Mouse (Mus musculus) retina, adult 2 months (tissue): ENCODE data around the gene Mpig6b.

Source experiments
- DNase-seq: peaks from one replicate; pipeline ENCODE4 v3.0.0-alpha.2; 2012; ENCODE audit warnings: low read depth, low spot score

Mpig6b gene

DNA sequence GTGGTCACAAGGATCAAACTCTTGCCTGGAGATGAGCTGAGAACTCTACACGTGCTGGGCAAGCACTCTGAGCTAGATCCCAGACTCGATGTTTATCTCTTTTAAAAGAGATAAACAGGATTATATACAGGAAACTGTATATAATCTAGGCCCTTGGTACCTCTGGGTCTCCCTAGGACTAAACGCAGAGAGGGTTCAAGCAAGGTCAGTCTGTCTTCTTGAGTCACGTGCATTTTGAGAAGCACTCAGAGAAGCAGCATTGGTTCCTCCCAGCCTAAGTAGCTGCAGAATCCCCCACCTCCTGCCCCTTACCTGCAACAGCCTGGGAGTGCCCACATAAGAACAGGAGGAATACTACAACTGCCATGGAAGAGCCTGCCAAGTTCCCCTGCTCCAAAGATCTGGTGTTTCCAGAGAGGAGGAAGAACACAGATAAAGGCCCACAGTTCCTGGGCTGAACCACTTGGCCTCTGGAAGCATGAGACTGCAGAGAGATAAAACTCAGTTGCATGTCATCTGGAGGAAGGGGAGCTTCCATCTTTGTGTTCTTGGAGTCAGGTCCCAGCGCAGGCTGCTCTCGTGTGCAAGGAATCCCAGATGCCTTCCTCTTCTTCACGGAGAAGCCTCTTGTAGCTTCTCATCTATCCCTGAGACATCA, 19.4 kb upstream of the Mpig6b start, which contains the start of gene Ly6g6f:
Gene Ly6g6f, minus strand, starts transcription at position 403 of the 658 bp plus-strand sequence.
- no peak for DNase-seq

DNA sequence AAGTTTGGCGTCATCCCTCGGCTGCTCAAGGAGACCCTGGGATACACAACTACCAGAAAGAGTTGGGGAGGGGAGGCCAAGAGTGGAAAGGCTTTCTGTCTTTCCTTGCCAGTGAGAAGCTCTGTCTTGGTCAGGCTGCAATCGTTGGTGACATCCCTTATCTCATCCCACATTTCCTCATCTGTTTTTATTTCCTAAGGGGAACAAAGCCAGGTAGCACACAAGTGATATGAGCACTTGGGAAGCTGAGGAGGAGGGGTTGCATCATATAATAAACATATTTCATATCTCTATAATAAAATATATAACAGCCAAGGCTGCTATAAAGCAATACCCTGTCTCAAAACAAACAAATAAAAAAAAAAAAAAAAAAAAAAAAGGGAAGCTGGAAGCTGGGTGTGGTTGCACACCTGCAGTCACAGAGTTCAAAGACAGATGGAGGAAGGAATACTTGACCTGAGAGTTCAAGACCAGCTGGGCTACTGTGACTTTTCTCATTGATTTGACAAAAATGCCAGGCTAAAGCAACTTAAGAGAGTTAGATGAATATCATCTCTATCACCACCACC, 18.0 kb upstream of the Mpig6b start:
- DNase-seq: no peak

DNA sequence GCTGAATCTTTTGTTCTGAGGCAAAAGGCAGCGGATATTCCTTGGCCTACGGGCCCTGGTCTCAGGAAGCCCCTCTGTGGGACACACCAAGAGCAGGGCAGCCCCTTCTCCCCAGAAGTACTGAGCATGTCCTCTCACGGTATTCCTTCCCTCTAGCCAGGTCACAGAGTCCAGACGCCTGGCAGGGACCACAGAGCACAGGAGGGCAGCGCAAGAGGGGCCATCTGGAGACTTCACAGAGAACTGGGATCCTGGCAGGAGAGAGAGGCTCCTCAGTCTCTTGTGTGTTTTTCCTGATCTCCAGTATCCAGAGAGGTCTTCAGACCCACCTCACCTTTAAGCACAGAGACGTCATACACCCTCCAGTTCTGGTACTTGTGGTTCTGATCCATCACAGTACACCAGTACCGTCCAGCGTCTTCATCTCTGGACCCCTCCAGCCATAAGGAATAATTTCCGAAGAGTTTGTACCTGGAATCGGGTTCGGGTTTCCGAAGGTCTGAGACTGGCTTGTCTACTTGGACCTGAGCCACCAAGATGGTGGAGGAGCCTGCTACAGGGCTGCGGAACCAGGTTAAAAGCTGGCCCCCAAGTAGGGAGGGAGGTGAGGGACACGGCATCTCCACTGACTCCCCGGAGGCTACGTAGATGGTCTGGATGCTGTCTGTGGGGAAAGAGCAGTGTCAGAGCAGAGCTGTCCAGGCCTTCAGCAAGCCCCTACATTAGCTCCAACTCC, 17.0 kb upstream of the Mpig6b start:
- no peak for DNase-seq

DNA sequence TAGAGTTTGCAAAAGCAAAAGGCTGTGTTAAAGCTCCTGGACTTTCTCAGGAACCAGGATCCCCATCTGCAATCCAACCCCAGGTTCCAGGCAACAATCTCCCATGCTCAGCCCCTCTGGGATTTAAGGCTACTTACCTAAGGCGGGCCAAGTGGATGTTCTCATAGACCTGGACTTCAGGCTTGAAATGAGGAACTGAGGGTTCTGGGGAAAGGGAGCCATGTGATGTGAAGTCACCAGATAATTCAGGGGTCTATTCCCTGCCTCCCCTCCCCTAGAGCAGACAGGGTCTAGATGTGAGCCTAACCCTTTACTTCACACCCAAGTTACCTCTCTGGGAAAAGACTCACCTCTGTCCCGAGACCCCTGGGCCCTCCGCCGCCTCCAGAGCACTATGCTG, 14.7 kb upstream of the Mpig6b start:
- DNase-seq: no peak

DNA sequence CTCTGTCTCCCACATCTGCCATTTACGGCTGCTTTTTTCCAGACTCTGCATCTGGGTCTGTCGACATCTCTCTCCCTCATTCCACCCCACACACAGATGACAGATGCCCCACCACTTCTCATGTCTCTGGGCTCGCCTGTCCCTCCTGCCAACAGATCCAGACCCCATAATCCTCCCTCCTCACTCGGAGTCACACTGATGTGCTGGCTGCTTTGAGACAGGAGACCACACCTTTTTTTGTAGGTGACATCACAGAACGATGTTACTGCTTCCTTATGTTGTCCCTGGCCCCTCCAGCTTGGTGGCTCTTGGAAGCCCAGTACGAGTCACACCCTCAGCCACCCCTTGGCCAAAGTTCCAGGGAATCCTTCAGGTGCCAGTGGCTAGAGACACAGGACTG, 14.3 kb upstream of the Mpig6b start:
- DNase-seq: no peak

DNA sequence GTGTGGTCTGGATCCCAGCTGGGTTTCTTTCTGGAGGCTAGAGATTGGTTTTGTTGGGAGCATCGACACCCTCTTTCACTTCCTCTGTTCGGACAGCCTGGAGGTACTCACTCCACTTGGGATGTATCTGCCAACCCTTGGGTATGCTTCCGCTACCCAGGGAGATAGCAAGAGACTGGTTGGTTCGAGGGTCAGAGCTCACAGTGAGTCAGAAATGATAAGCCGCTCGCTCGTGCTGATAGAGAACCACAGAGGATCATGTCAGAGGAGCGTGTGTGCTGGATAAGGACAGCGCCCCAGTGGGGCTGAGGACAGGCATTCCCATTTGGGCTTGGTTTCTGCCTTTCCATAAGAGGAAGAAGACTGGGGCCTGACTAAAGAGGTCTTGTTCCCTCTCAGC, 13.8 kb upstream of the Mpig6b start:
- DNase-seq: no peak

DNA sequence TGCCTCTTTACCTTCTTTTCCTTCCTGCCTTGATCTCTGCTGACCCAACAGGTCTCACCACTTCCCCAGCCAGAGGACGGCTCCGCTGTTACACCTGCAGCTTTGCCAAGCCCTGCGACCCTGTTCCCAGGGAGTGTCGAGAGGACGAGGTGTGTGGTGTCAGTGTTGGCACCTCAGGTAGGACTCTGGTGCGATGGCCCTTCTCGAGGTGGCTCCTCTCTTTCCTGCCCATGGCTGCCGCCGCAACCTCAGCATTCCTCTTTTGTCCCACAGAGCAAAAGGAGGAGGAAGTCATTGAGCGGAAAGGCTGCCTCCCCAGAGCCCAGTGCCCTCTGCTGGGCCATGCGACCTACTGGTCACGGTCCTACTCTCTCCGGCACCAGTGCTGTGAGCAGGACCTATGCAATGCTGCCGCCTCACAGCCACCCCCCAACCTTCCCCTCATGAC, 11.8 kb upstream of the Mpig6b start, which contains the start of gene Ly6g6d:
Gene Ly6g6d, minus strand, starts transcription at position 280 of the 448 bp plus-strand sequence.
- no peak for DNase-seq

DNA sequence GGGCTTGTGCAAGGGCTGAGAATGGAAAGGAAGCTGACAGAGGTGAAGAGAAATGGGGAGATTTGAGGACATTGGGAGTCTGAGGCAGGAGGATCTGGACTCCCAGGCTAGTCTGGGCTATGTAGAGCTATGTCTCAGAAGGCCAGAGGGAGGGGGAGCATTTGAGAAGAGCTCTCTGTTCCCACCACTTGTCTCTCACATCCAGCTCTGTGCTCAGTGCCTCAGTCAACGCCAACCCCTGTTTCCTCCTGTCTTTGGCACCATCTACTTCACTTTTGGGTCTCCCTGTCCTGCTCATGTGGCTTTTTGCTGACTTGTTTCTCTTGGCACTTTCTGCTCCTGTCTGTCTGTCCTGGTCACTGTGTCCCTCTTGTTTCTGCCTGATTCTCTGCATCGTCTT, 11.3 kb upstream of the Mpig6b start:
- no peak for DNase-seq

DNA sequence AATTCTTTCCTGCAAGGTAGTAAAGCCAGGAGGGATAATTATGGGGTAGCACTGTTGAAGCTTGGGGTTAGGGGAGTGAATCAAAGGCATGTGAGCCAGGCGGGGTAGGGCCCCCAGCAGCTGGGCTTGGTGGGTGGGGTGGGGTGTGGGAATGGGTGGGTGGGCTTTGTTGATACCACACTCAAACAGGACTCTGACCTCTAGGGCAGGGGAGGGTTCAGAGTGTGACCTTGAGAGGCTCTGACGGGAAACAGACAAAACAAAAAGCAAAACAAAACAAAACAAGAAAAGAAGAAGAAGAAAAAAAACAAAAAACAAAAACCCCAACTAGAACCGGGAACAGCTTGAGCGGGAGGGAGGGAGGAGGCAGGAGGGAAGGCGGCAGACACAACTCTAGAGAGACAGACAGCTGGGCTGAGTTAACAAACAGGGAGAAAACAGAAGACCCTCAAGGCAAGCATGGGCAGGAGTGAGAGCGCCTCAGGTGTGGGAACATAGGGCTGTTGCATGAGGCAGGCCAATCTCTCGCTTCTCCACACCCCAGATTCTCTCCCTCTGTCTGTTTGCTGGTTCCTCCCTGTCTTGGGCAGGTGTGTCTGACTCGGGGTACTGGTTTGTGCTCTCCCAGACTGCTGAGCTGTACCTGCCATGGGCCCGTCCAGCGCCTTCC, 10.7 kb upstream of the Mpig6b start, which contains the start of gene Ly6g6e:
Gene Ly6g6e, plus strand, starts transcription at position 396 of the 670 bp plus-strand sequence.
- DNase-seq: no peak

DNA sequence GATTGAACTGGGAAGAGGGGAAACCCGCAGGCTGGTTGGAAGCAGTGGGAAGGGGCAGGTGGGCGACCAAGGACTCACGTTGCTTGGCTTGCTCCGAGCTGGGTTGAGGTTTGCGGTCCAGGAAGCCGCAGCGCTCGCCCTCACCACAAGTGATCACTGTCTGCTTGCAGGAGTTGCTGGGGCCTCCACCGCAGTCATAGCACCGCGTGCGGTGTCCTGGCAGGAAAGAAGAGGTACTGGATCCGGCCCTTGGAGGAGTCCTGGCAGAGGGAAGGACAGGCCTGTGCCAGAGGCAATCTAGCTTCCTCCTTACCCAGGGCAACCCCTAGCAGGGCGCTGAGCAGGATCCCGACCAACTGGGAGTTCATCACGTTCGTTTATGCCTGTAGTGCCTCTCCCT, 8.1 kb upstream of the Mpig6b start:
- no peak for DNase-seq

DNA sequence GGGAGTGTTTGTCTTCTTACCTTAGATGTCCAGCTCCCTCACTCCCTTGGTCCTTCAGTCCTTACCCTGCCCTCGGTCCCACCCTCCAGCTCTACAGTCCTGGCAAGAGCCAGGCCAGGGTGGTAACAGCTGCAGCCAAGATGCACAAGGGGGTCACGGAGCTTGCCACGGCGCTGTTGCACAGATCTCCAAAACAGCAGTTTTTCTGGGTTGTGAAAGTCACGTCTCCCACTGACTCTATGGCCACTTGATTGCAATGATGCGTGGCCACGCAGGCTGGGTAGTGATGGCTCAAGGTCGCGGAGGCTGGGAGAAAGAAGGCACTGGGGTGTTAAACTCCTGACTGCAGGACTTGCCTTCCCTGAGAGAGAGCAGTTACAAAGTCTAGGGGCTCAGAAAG, 5.5 kb upstream of the Mpig6b start:
- no peak for DNase-seq

DNA sequence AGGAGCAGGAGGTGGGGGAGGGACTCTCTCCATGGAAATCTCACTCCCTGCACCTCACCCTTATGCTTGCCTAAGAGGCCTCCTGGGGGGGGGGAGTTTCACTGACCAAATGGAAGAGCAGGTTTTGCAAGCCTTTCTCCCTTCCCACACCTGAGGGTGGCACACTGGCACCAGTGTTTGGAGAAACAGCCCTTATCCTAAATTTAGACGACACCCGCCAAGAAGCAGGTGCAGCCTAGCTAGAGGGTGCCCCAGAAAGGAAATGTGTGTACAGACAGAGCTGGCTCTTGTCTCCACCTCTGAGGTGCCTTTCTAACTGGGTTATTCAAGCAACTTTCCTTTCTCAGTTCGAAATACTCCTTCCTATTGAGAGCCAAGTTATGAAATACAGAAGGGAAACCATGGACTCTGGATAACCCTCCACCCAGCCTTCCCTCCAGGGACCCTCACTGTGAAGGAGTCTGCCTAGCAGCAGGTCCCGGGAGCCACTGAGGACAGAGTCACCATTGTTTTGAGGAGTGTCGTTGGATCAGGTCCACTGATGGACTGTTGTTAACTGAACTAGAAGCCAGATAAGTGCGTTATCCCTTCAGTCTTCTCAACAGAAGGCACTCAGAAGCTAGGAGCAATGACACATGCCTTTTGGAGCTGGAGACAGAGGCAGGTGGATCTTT, 4.7 kb upstream of the Mpig6b start:
- DNase-seq: no peak

DNA sequence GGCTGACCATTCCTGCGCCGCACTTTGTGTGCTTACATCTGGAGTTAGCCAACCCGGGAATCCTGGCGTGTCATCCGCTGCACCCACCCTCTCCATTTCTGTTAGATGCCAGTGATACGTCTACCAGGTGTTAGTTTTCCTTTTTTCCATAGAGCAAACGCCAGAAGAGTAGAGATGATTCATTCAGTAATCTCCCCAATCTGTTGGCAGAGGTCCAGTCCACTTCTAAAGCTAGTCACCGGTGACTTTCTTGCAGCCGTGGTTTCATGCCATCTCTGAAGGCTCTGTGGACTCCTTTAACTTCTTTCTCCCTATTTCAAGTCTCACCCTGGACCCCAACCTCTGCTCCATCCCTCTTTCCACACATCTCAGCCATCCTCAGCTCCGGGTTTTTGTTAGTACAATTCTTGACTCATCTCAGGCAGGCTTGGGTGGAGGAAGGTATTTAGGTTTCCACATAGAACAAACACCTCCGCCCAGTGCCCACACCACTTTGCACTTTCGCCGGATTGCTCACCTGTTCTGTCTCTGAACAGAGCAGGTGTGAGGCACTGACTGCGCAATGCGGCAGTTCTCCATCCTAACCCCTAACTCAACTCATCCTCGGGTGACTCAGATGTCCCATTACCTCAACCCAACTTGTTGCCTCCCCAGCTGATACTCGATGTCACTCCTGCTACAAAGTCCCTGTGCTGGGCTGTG, 2.4 kb upstream of the Mpig6b start:
- no peak for DNase-seq

DNA sequence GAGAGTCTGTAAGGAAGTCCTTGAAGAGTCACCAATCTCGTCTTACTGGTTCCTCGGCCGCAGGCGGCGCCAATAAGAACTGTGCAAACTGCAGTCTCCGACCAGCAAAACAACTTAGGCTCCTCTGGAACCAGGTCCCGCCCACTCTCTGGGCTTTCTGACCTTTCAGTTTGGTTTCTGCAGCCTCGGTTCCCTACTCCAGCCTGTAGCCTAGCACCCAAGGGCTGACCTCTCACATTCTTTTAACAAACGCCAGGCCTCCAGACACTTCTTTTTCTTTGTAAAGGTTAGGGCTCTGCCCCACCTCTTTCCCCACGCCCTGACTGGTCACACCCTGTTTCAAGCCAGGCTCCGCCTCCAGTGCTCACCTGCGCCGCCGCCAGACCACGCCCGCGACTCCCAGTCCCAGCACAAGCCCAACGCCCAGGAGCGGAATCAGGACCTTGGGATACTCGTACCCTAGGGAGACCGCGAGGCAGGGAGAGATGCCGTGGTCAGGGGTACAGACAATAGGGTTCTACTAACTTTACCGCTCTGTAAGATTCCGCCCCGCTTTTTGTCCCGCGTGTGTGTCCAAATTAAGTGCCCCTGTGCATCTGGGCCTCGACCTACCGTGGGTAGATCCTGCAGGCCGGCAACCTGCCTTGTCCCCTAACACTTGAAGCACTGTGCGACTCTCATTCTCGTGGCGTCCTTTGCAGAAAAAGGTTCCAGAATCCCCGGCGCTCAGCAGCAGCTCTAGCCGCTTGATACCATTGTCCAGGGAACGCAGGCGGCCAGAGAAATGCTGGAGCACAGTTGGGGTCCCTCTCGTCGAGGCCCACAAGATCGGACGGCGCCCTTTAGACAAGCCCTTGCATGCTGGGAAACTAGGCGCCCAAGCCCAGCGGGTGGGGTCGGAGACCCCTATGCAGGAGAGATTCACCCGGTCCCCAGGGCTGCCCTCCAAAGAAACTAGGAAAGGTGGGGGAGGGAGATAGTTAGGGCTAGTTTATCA, 735 bp downstream of the Mpig6b start, which contains the start of gene Ly6g6c:
Gene Ly6g6c, plus strand, starts transcription at position 438 of the 997 bp plus-strand sequence.
- DNase-seq: no peak

DNA sequence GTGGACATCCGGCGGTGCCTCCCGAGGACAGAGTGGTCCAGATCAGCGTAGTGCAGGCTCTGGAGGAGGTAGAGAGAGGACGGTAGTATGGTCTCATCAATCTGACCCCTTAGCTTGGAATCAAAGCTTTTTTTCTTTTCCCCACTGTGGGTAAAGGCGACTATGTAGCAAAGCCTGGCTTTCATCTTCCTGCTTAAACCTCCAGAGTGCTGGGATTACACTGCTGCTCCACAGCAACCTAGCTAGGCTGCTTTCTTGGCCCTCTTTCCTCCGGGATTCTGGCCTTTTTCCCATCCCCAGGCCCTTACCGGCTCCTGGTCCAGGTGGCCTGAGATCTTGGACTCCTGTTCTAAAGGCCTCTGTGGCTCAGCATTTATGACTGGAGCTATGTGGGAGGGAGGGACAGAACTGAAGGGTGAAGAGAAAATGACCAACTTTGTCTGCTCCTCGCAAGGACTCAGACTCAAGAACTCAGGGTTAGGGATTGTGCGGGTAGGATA, 1.6 kb downstream of the Mpig6b start:
- DNase-seq: no peak

DNA sequence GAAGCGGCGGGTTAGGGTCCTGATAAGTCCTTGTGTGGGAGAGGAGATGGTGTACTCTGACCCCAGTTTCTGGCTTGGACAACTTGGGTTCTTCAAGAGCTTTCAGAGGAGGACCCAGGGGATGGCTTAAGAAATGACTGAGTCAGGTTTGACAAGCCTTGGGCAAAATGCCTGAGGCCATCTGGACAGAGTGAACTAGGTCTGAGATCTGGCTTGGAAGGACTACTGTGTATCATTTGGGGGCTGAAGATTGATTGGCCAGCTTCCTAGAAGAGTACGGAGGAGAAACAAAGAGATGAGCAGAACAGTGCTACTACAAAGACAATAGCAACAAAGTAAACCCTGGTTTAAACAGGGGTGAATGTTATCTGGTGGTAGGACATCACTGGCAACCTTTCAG, 2.5 kb downstream of the Mpig6b start:
- no peak for DNase-seq

DNA sequence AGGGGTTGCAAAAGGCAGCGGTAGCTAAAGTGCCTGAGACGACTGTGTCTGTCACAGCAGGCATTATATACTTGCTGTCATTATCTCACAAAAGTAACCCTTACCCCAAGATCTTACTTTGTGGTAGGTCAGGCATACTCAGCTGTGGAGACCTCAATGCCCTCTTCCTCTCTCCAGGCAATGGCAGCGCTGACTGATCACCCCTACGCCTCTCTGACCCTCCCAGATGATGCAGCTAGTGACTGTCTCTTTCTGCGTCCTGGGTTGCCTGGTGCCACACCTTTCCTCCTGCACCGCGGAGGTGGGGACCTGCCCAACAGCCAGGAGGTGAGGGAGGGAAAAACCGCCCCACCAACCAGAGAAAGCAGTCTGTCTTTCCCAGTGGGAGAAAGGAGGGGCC, 4.7 kb downstream of the Mpig6b start:
- no peak for DNase-seq

DNA sequence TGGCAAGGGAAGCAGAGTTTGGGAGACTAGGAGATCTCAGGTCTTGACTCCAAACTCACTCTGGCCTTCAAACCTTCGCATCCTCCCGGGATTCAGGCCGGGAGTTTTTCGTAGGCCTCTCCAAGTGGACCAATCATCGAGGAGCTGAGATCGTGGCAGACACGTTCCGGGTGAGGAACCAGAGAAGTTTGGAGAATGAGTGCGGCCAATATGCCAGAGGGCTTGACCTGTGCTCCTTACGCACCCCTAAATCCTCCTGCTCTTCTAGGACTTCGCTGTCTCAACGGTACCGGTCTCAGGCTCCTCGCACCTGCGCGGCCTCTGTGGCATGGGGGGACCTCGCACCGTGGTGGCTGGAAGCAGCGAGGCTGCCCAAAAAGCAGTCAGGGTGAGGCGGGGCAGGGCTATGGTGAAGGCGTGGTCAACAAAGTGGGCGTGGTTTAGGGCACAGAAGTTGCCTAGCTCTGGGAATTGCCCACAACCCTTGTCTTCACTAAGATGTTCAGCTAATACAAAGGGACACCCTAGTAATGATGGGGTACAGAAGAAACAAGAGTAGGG, 5.2 kb downstream of the Mpig6b start:
- DNase-seq: no peak

DNA sequence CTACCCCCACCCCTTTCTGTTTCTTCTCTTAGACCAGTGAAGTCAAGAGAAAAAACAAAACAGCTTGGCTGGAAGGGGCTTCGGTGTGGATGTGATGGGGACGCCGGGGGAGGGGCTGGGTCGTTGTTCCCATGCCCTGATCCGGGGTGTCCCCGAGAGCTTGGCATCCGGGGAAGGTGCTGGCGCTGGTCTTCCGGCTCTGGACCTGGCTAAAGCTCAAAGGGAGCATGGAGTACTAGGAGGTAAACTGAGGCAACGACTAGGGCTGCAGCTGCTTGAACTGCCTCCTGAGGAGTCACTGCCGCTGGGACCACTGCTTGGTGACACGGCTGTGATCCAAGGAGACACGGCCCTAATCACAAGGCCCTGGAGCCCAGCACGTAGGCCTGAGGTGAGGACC, 5.9 kb downstream of the Mpig6b start:
- DNase-seq: no peak
